Mouse (Mus musculus) stomach, embryonic 16.5 days (tissue): ENCODE results near the gene Zfp341. TPM values are rescaled to one million over a fixed set of nuclear protein-coding genes. Genes with fewer than 3 reads are reported as not detected.

Source experiments
- ATAC-seq: fragments of 200-750 bp; cut with Nextera tagmentation; 2 replicates; pipeline ENCODE4 v1.8.0; 2017; ENCODE audit warnings: moderate number of reproducible peaks, moderate TSS enrichment; ENCODE audit not compliant: insufficient read depth, low FRiP score
- H3K27ac ChIP-seq: fragments of 300-500 bp; sonication (generic); 2 replicates; pipeline ENCODE4 v1.5.1; 2014; ENCODE audit warnings: low read length
- H3K27me3 ChIP-seq: fragments of 300-500 bp; sonication (generic); 2 replicates; pipeline ENCODE4 v1.6.1; 2014; ENCODE audit warnings: low read length, control low read depth, mixed read lengths; ENCODE audit not compliant: control insufficient read depth, insufficient read depth
- H3K36me3 ChIP-seq: fragments of 300-500 bp; sonication (generic); 2 replicates; pipeline ENCODE4 v1.6.1; 2014; ENCODE audit warnings: low read length; ENCODE audit not compliant: control insufficient read depth, insufficient read depth
- H3K4me1 ChIP-seq: fragments of 300-500 bp; sonication (generic); 2 replicates; pipeline ENCODE4 v1.6.1; 2014; ENCODE audit warnings: low read length, control low read depth, mixed read lengths; ENCODE audit not compliant: control insufficient read depth, insufficient read depth
- H3K4me2 ChIP-seq: fragments of 300-500 bp; sonication (generic); 2 replicates; pipeline ENCODE4 v1.6.1; 2014; ENCODE audit warnings: low read depth, low read length, mixed read lengths
- H3K4me3 ChIP-seq: fragments of 300-500 bp; sonication (generic); replicated peaks from 2 replicates; pipeline ENCODE4 v1.5.1; 2014; ENCODE audit warnings: mild to moderate bottlenecking, low read length
- H3K9ac ChIP-seq: fragments of 300-500 bp; sonication (generic); 2 replicates; pipeline ENCODE4 v1.6.1; 2014; ENCODE audit warnings: low read length
- H3K9me3 ChIP-seq: fragments of 300-500 bp; sonication (generic); replicated peaks from 2 replicates; pipeline ENCODE4 v1.6.1; 2016; ENCODE audit warnings: low read length, control low read depth; ENCODE audit not compliant: control insufficient read depth
- WGBS: fragments of 180-500 bp; shearing (Covaris S2); extraction: QIAGEN DNeasy Blood & Tissue Kit; methylation state at CpG from one replicate; pipeline ENCODE4 v1.1.7; 2014; 5-methylcytosine and 5-hydroxymethylcytosine counted together
- polyA plus RNA-seq: library from polyadenylated mRNA; unstranded; fragments of >200 nt; fragmentation: Nextera tagmentation; extraction: Ambion mirVana; gene quantifications from 2 replicates; pipeline ENCODE4 v1.2.1, GENCODE M21; 2015

Gene Zfp341
- polyA plus RNA-seq, 1 experiment from 2014 or later, result 0.59 TPM

DNA sequence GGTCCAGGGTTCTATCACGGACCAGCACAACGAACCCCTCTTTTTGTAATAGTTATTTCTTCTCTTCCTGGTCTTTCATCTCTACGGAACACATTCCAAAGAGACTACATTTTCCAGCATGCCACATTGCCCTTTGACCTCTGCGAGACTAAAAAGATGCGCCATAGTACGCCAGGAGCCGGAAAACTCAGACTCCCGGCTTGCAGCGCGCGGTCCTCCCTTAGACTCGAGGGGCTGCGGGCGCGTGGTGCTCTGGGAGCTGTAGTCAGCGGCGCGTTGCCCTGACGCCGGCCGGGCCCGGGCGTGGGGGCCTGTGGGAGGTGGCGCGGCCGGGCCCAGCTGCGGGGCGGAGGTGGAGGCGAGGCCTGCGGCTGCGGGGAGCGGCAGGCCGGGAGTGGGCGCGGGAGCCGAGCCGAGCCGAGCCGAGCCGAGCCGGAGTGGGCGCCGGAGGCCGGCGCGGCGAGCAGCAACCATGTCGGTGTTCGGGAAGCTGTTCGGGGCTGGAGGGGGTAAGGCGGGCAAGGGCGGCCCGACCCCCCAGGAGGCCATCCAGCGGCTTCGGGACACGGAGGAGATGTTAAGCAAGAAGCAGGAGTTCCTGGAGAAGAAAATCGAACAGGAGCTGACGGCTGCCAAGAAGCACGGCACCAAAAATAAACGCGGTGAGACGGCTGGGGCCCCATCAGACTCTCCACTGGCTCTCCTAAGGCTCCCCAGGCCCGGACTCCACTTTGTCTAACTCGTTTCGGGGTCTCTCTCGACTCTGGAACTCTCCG lies 43.8 kb downstream of the Zfp341 start:
- Histone ChIP-seq H3K36me3 (no peaks in the 10 kb centered on the region), H3K4me1 (peaks cover 22% of the 10 kb centered on the region), H3K27ac (peak overlapping the region; percentile 95), H3K9me3 (no peaks in the 10 kb centered on the region), H3K27me3 (no peaks in the 10 kb centered on the region), H3K9ac (peak overlapping the region; percentile 96), H3K4me2 (peak overlapping the region; percentile 85), H3K4me3 (peak overlapping the region; percentile 90)
- ATAC-seq, result peak; percentile 99
- under 1% methylated on average over 66 of the region's 67 CpGs for WGBS

GRCm38 (mm10) chr2:154657486-154658237 lies 44.6 kb downstream of the Zfp341 start:
- H3K9ac ChIP-seq, result peak overlapping the region; percentile 96
- ATAC-seq, result peak; percentile 31; the same call in 1 of the 2 replicates
- H3K27me3 ChIP-seq, result no peaks in the 10 kb centered on the region
- peaks cover 22% of the 10 kb centered on the region for H3K4me1 ChIP-seq
- H3K4me2 ChIP-seq, result peak overlapping the region; percentile 85
- H3K9me3 ChIP-seq, result no peaks in the 10 kb centered on the region
- H3K27ac ChIP-seq, result peak overlapping the region; percentile 95
- H3K36me3 ChIP-seq, result no peaks in the 10 kb centered on the region
- peak overlapping the region; percentile 90 for H3K4me3 ChIP-seq
- WGBS, result 2% methylated on average over 12 of the region's 12 CpGs

DNA sequence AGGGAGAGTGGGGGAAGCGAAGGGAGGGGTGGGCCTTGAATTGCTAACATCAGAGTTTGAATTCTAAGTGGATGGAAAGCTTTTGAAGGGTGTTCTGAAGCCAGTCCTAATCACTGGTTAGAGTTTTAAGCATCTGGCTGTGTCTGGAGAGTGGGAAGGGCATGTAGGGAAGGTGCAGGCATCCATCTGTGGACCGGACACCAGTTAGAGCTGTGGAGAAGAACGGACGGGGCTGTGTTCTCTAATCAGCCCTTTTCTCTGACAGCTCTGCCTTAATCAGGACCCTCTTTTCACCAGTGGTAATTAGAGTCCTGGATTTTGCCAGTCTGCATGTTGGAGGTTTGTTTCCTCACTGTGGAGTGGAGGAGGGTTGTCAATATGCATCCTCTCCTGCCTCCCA lies 46.0 kb downstream of the Zfp341 start:
- Histone ChIP-seq H3K36me3 (0 out of 2 replicates have a peak, but pooled peaks cover 3% of the 10 kb centered on the region), H3K4me2 (peak overlapping the region; percentile 85), H3K4me3 (peak overlapping the region; percentile 90), H3K9me3 (no peaks in the 10 kb centered on the region), H3K4me1 (peaks cover 22% of the 10 kb centered on the region), H3K9ac (peak overlapping the region; percentile 96; the same call in 1 of the 2 replicates), H3K27me3 (no peaks in the 10 kb centered on the region), H3K27ac (peak overlapping the region; percentile 1; the same call in 1 of the 2 replicates)
- no peak for ATAC-seq
- WGBS, result 84% methylated on average over 4 of the region's 4 CpGs

- peak overlapping the region; percentile 90; the same call in 1 of the 2 replicates for H3K4me3 ChIP-seq
- H3K9me3 ChIP-seq, result no peaks in the 10 kb centered on the region
- peak overlapping the region; percentile 1; the same call in 1 of the 2 replicates for H3K27ac ChIP-seq
- 77% methylated on average over 4 of the region's 5 CpGs for WGBS
- no peak for ATAC-seq
- H3K36me3 ChIP-seq, result 0 out of 2 replicates have a peak, but pooled peaks cover 4% of the 10 kb centered on the region
- no peaks in the 10 kb centered on the region for H3K27me3 ChIP-seq
- peak overlapping the region; percentile 85 for H3K4me2 ChIP-seq
- peaks cover 22% of the 10 kb centered on the region for H3K4me1 ChIP-seq
- no peak overlapping the region for H3K9ac ChIP-seq
These were observed 46.5 kb downstream of the Zfp341 start for GRCm38 (mm10) chr2:154659531-154660074.

- no peaks in the 10 kb centered on the region for H3K4me1 ChIP-seq
- no peak overlapping the region for H3K4me3 ChIP-seq
- H3K9me3 ChIP-seq, result no peaks in the 10 kb centered on the region
- ATAC-seq, result no peak
- no peaks in the 10 kb centered on the region for H3K27me3 ChIP-seq
- H3K4me2 ChIP-seq, result no peak overlapping the region
- H3K27ac ChIP-seq, result no peak overlapping the region
- 87% methylated on average over 7 of the region's 7 CpGs for WGBS
- no peak overlapping the region for H3K9ac ChIP-seq
- 0 out of 2 replicates have a peak, but pooled peaks cover 4% of the 10 kb centered on the region for H3K36me3 ChIP-seq
These were observed 55.6 kb downstream of the Zfp341 start for GRCm38 (mm10) chr2:154668680-154669079.

- H3K4me2 ChIP-seq, result no peak overlapping the region
- no peak overlapping the region for H3K4me3 ChIP-seq
- H3K4me1 ChIP-seq, result no peaks in the 10 kb centered on the region
- H3K36me3 ChIP-seq, result no peaks in the 10 kb centered on the region
- no peaks in the 10 kb centered on the region for H3K27me3 ChIP-seq
- no peak overlapping the region for H3K27ac ChIP-seq
- H3K9me3 ChIP-seq, result no peaks in the 10 kb centered on the region
- ATAC-seq, result no peak
- no peak overlapping the region for H3K9ac ChIP-seq
- WGBS, result 79% methylated on average over 4 of the region's 4 CpGs
These were observed 57.0 kb downstream of the Zfp341 start for GRCm38 (mm10) chr2:154670106-154670505.

DNA sequence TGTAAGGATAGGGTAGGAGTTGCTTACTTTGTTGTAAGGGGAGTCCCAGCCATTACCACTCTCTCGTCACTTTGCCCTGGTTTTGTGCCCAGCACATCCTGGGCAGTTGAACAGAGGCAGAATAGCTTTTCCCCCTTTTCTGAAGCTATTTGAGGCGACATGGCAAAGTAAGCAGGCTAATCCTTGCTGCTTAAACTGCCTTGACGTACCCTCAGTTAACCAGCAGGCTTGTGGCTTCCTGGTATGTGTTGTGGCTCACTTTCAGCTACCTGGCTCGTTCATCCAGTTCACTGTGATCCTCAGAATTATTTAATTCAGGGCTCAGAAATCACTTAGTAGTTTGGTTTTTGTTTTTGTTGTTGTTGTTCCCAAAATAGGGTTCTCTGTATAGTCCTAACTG lies 57.6 kb downstream of the Zfp341 start:
- H3K27ac ChIP-seq, result no peak overlapping the region
- H3K9ac ChIP-seq, result no peak overlapping the region
- 78% methylated on average over 4 of the region's 4 CpGs for WGBS
- no peaks in the 10 kb centered on the region for H3K36me3 ChIP-seq
- ATAC-seq, result no peak
- no peaks in the 10 kb centered on the region for H3K4me1 ChIP-seq
- no peak overlapping the region for H3K4me2 ChIP-seq
- H3K9me3 ChIP-seq, result no peaks in the 10 kb centered on the region
- H3K4me3 ChIP-seq, result no peak overlapping the region
- no peaks in the 10 kb centered on the region for H3K27me3 ChIP-seq

DNA sequence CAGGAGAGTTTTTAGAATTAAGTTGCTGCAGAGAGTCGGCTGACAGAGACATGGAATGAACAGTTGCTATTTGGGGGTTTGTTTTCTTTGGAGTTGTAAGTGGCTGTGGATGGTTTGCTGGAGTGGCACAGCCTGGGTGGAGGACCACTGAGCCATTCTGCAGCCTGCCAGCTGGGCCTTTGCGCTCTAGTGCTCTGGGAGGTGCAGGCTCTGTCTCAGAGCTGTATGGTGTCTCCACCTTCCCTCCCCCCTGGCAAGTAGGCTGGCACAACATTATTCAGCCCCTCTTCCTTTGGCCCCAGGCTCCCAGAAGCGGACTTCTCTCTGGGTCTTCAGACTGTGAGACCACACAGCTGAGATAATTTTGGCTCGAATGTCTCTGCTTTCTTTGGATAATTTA lies 60.9 kb downstream of the Zfp341 start:
- no peak for ATAC-seq
- Histone ChIP-seq H3K4me3 (no peak overlapping the region), H3K9ac (0 out of 2 replicates have a peak overlapping the region, but pooled peaks have one; percentile 21), H3K27me3 (no peaks in the 10 kb centered on the region), H3K4me1 (peaks cover 20% of the 10 kb centered on the region), H3K9me3 (no peaks in the 10 kb centered on the region), H3K4me2 (no peak overlapping the region), H3K27ac (no peak overlapping the region), H3K36me3 (no peaks in the 10 kb centered on the region)
- WGBS, result 82% methylated on average over 4 of the region's 4 CpGs
